Mouse (Mus musculus): ENCODE measurements at regions not wholly inside any gene's neighbourhood (a gene's known extent, or its start where the extent isn't known, plus 50 kb on each side); places are given as distances from the start of the nearest gene placed in this dataset.

- WGBS, result 79% methylated on average over 2 of the region's 2 CpGs
- no peaks in the 10 kb centered on the region for H3K27me3 ChIP-seq (replicated peaks; ENCODE audit: control insufficient read depth, insufficient read depth, low read length)
- H3K27ac ChIP-seq (ENCODE audit: low read depth, low read length), result no peak overlapping the region
- no peaks in the 10 kb centered on the region for H3K9me3 ChIP-seq (replicated peaks; ENCODE audit: control insufficient read depth, low read length)
- no peak overlapping the region for H3K9ac ChIP-seq (ENCODE audit: low read length)
- ATAC-seq (no peak), DNase-seq (ENCODE audit: low spot score) (no peak)
- H3K4me3 ChIP-seq (ENCODE audit: low read depth, low read length), result no peak overlapping the region
- H3K36me3 ChIP-seq (ENCODE audit: control insufficient read depth, insufficient read depth, low read length), result no peaks in the 10 kb centered on the region
- H3K4me2 ChIP-seq (ENCODE audit: low read length), result no peak overlapping the region
- H3K4me1 ChIP-seq (ENCODE audit: control insufficient read depth, insufficient read depth, low read length), result no peaks in the 10 kb centered on the region
Observed at GRCm38 (mm10) chr2:48223084-48223799, 590.7 kb upstream of the Acvr2a start.

GRCm38 (mm10) chr2:48250174-48250573 is 563.7 kb upstream of the Acvr2a start:
- no peaks in the 10 kb centered on the region for H3K27me3 ChIP-seq (replicated peaks; ENCODE audit: control insufficient read depth, insufficient read depth, low read length)
- ATAC-seq, result peak; percentile 55
- no peaks in the 10 kb centered on the region for H3K9me3 ChIP-seq (replicated peaks; ENCODE audit: control insufficient read depth, low read length)
- no peak overlapping the region for H3K27ac ChIP-seq (ENCODE audit: low read depth, low read length)
- no peak overlapping the region for H3K4me3 ChIP-seq (ENCODE audit: low read depth, low read length)
- peak; percentile 34 for DNase-seq (ENCODE audit: low spot score)
- H3K36me3 ChIP-seq (ENCODE audit: control insufficient read depth, insufficient read depth, low read length), result no peaks in the 10 kb centered on the region
- no peaks in the 10 kb centered on the region for H3K4me1 ChIP-seq (ENCODE audit: control insufficient read depth, insufficient read depth, low read length)
- H3K4me2 ChIP-seq (ENCODE audit: low read length), result no peak overlapping the region
- no peak overlapping the region for H3K9ac ChIP-seq (ENCODE audit: low read length)
- WGBS, result 57% methylated on average over 4 of the region's 4 CpGs

GRCm38 (mm10) chr2:48260299-48260698 is 553.6 kb upstream of the Acvr2a start:
- 76% methylated on average over 2 of the region's 2 CpGs for WGBS

More at GRCm38 (mm10) chr2:48260299-48260698, 553.6 kb upstream of the Acvr2a start:
- H3K4me1 ChIP-seq (ENCODE audit: control insufficient read depth, insufficient read depth, low read length), result no peaks in the 10 kb centered on the region
- no peak for ATAC-seq
- H3K9ac ChIP-seq (ENCODE audit: low read length), result no peak overlapping the region
- H3K27ac ChIP-seq (ENCODE audit: low read depth, low read length), result no peak overlapping the region
- no peaks in the 10 kb centered on the region for H3K9me3 ChIP-seq (replicated peaks; ENCODE audit: control insufficient read depth, low read length)
- no peak overlapping the region for H3K4me3 ChIP-seq (ENCODE audit: low read depth, low read length)
- no peaks in the 10 kb centered on the region for H3K27me3 ChIP-seq (replicated peaks; ENCODE audit: control insufficient read depth, insufficient read depth, low read length)
- H3K4me2 ChIP-seq (ENCODE audit: low read length), result no peak overlapping the region
- no peak for DNase-seq (ENCODE audit: low spot score)
- H3K36me3 ChIP-seq (ENCODE audit: control insufficient read depth, insufficient read depth, low read length), result no peaks in the 10 kb centered on the region

Measured in forebrain, embryonic 14.5 days (tissue).